In genomic region chr1:172364684-172365083, GRCm38 (mm10) we compare ENCODE assay signal across 9 mouse cellular contexts. TPM values are rescaled to one million over a fixed set of nuclear protein-coding genes. Genes with fewer than 3 reads are reported as not detected.
DNase-seq lines count a peak whose midpoint lies in the region; ATAC-seq and TF ChIP-seq lines count a peak whose summit lies in the region.
"Had no signal": no experiment of that assay in that cellular context is flagged by ENCODE, and none has a peak within 500 bp of the region (broad histone marks: within the 10 kb centered on the region; RNA-seq: fewer than 3 reads in every experiment).

No protein-coding gene starts in this region.

- DNase-seq in 3134 (ENCODE audit: extremely low read depth, insufficient read length, low spot score) (peak; percentile 22), G1E (ENCODE audit: low spot score) (peak; percentile 43)
- peak; percentile 77 to 85 for DNase-seq in cerebellum, postnatal 10 days
- peak; percentile 50 to 60 for DNase-seq in frontal cortex, postnatal 14 days (ENCODE audit: low spot score in 2 of 2)

- no peak overlapping the region for H3K27ac ChIP-seq in intestine, postnatal 0 days (ENCODE audit: low read depth, low read length)
- H3K27ac ChIP-seq in liver, embryonic 16.5 days (ENCODE audit: low read length) = no peak overlapping the region
- 0 out of 2 replicates have a peak overlapping the region, but pooled peaks have one; percentile 29 for H3K27ac ChIP-seq in neural tube, embryonic 15.5 days (replicated peaks)

- peaks cover 20% of the 10 kb centered on the region for H3K27me3 ChIP-seq in G1E (ENCODE audit: insufficient read depth, low read length)
- H3K27me3 ChIP-seq in intestine, postnatal 0 days (replicated peaks; ENCODE audit: control insufficient read depth, insufficient read depth, low read length) = peaks cover 8% of the 10 kb centered on the region; the same call in 1 of the 2 replicates
- H3K27me3 ChIP-seq in liver, embryonic 16.5 days (ENCODE audit: control insufficient read depth, insufficient read depth, low read depth, low read length) = no peaks in the 10 kb centered on the region; the same call in 1 of the 2 replicates
- no peaks in the 10 kb centered on the region for H3K27me3 ChIP-seq in neural tube, embryonic 15.5 days (replicated peaks)

- peak overlapping the region; percentile 39; the same call in 1 of the 2 replicates for H3K4me3 ChIP-seq in G1E (ENCODE audit: low read depth, low read length)
- no peak overlapping the region for H3K4me3 ChIP-seq in intestine, postnatal 0 days (ENCODE audit: low read depth, low read length)
- H3K4me3 ChIP-seq in liver, embryonic 16.5 days (ENCODE audit: low read depth, low read length) = 0 out of 2 replicates have a peak overlapping the region, but pooled peaks have one; percentile 16
- H3K4me3 ChIP-seq in neural tube, embryonic 15.5 days (replicated peaks) = no peak overlapping the region

- peak; percentile 18; the same call in 1 of the 2 replicates for TF ChIP-seq CTCF in G1E (IDR thresholded peaks at IDR 0.05; ENCODE audit: low read depth, low read length)
- TF ChIP-seq CTCF in intestine, postnatal 0 days (IDR thresholded peaks at IDR 0.05; ENCODE audit: low read depth) = peak; percentile 75

- peaks cover 12% of the 10 kb centered on the region for H3K4me1 ChIP-seq in G1E (ENCODE audit: insufficient read depth, low read depth, low read length)
- H3K4me1 ChIP-seq in intestine, postnatal 0 days (replicated peaks; ENCODE audit: control insufficient read depth, insufficient read depth, low read length) = peaks cover 6% of the 10 kb centered on the region; the same call in 1 of the 2 replicates
- H3K4me1 ChIP-seq in liver, embryonic 16.5 days (ENCODE audit: control insufficient read depth, low read depth, low read length) = peaks cover 8% of the 10 kb centered on the region
- 0 out of 2 replicates have a peak, but pooled peaks cover 5% of the 10 kb centered on the region for H3K4me1 ChIP-seq in neural tube, embryonic 15.5 days

- peak; percentile 61 for ATAC-seq in G1E (ENCODE audit: extremely low read depth, insufficient number of reproducible peaks, low FRiP score, poor library complexity, severe bottlenecking)
- ATAC-seq in intestine, postnatal 0 days = peak; percentile 20
- peak; percentile 43 for ATAC-seq in liver, embryonic 16.5 days (ENCODE audit: low read depth)
- peak; percentile 48 for ATAC-seq in neural tube, embryonic 15.5 days (ENCODE audit: low FRiP score)
- no peak for ATAC-seq in inflammation-experienced regulatory T-cells, adult 6 months

- 20% methylated on average over 6 of the region's 6 CpGs for WGBS in intestine, postnatal 0 days
- 4% methylated on average over 6 of the region's 6 CpGs for WGBS in liver, embryonic 16.5 days (ENCODE audit: insufficient replicate concordance)
- WGBS in neural tube, embryonic 15.5 days = 14% methylated on average over 6 of the region's 6 CpGs

- no peaks in the 10 kb centered on the region for H3K36me3 ChIP-seq in G1E (replicated peaks)
- no peaks in the 10 kb centered on the region for H3K36me3 ChIP-seq in intestine, postnatal 0 days (ENCODE audit: control insufficient read depth, insufficient read depth)
- H3K36me3 ChIP-seq in liver, embryonic 16.5 days (ENCODE audit: control insufficient read depth, insufficient read depth) = no peaks in the 10 kb centered on the region
- no peaks in the 10 kb centered on the region for H3K36me3 ChIP-seq in neural tube, embryonic 15.5 days

- no peaks in the 10 kb centered on the region for H3K9me3 ChIP-seq in G1E (replicated peaks)
- H3K9me3 ChIP-seq in intestine, postnatal 0 days (ENCODE audit: control insufficient read depth) = no peaks in the 10 kb centered on the region
- no peaks in the 10 kb centered on the region for H3K9me3 ChIP-seq in liver, embryonic 16.5 days (replicated peaks; ENCODE audit: control insufficient read depth, low read length)
- H3K9me3 ChIP-seq in neural tube, embryonic 15.5 days (replicated peaks) = no peaks in the 10 kb centered on the region

- no peak overlapping the region for H3K4me2 ChIP-seq in intestine, postnatal 0 days (replicated peaks; ENCODE audit: low read depth)
- peak overlapping the region; percentile 45 for H3K4me2 ChIP-seq in liver, embryonic 16.5 days (ENCODE audit: low read depth, low read length)
- no peak overlapping the region for H3K4me2 ChIP-seq in neural tube, embryonic 15.5 days

- H3K9ac ChIP-seq in intestine, postnatal 0 days (ENCODE audit: low read depth, low read length) = no peak overlapping the region
- no peak overlapping the region for H3K9ac ChIP-seq in liver, embryonic 16.5 days (ENCODE audit: low read depth, low read length)
- H3K9ac ChIP-seq in neural tube, embryonic 15.5 days (replicated peaks) = no peak overlapping the region

RNA-seq across cellular contexts. Expression of gene Pigm, which starts 11.7 kb away (rescaled TPM):
- total RNA-seq in G1E (2014; fragmentation: Nextera tagmentation) (28.3 and 29.5 TPM in 2 replicates), G1E (2017) (19.2 and 19.7 TPM in 2 replicates)
- polyA plus RNA-seq in G1E (2012) = 10.6 and 12.8 TPM in 2 replicates
- polyA plus RNA-seq in intestine, postnatal 0 days (2015; fragmentation: Nextera tagmentation; extraction: Ambion mirVana) = 4.3 and 4.4 TPM in 2 replicates
- polyA plus RNA-seq in liver, embryonic 16.5 days (2015; fragmentation: Nextera tagmentation; extraction: Ambion mirVana) = 1.7 and 1.8 TPM in 2 replicates
- 3.7 and 3.8 TPM in 2 replicates for polyA plus RNA-seq in neural tube, embryonic 15.5 days (2015; fragmentation: Nextera tagmentation; extraction: Ambion mirVana)
- polyA plus RNA-seq in inflammation-experienced regulatory T-cells, adult 6 months (2017; shearing (Covaris generic)) = 1 to 10 TPM; 4.9 to 6.3 (median 5.7) TPM

RNA-seq across cellular contexts. Expression of gene Kcnj10, which starts 23.7 kb away (rescaled TPM):
- 1.1 TPM in 1 of 2 replicates, not detected in the other for total RNA-seq in G1E (2014; fragmentation: Nextera tagmentation)
- under 0.01 and 0.11 TPM in 2 replicates for total RNA-seq in G1E (2017)
- polyA plus RNA-seq in G1E (2012) = not detected in 2 replicates
- 0.16 and 0.17 TPM in 2 replicates for polyA plus RNA-seq in intestine, postnatal 0 days (2015; fragmentation: Nextera tagmentation; extraction: Ambion mirVana)
- 0.07 and 0.09 TPM in 2 replicates for polyA plus RNA-seq in liver, embryonic 16.5 days (2015; fragmentation: Nextera tagmentation; extraction: Ambion mirVana)
- 2.3 and 2.5 TPM in 2 replicates for polyA plus RNA-seq in neural tube, embryonic 15.5 days (2015; fragmentation: Nextera tagmentation; extraction: Ambion mirVana)
- polyA plus RNA-seq in inflammation-experienced regulatory T-cells, adult 6 months (2017; shearing (Covaris generic)) = under 1 TPM in 1 of 3 experiments, not detected in 2; 0.12 TPM
- total RNA-seq: gastrocnemius, postnatal 36 days had no signal

RNA-seq across cellular contexts. Expression of gene Kcnj9, which starts 35.6 kb away (rescaled TPM):
- not detected in 2 replicates for total RNA-seq in G1E (2014; fragmentation: Nextera tagmentation)
- not detected in 2 replicates for total RNA-seq in G1E (2017)
- polyA plus RNA-seq in G1E (2012) = not detected in 2 replicates
- 0.05 TPM in 1 of 2 replicates, not detected in the other for polyA plus RNA-seq in intestine, postnatal 0 days (2015; fragmentation: Nextera tagmentation; extraction: Ambion mirVana)
- 0.04 and 0.09 TPM in 2 replicates for polyA plus RNA-seq in liver, embryonic 16.5 days (2015; fragmentation: Nextera tagmentation; extraction: Ambion mirVana)
- 2.5 and 3.2 TPM in 2 replicates for polyA plus RNA-seq in neural tube, embryonic 15.5 days (2015; fragmentation: Nextera tagmentation; extraction: Ambion mirVana)
- not detected for polyA plus RNA-seq in inflammation-experienced regulatory T-cells, adult 6 months (2017; shearing (Covaris generic))
- total RNA-seq: gastrocnemius, postnatal 36 days had no signal

Comparison
In these comparisons a context has a peak if more than half of its experiments do, and no peak if none do; other contexts are left out.
1. DNase-seq: peak in every context shown above with its lines; median percentile 81 in cerebellum, postnatal 10 days; 55 in frontal cortex, postnatal 14 days; 43 in G1E; 22 in 3134.
2. H3K4me3 ChIP-seq: peak in G1E (single experiment) and liver, embryonic 16.5 days (single experiment); none in intestine, postnatal 0 days (single experiment) and neural tube, embryonic 15.5 days (single experiment).